Mouse (Mus musculus) ES-E14 (cell line): Measurements from ENCODE around the gene Rita1.

Source experiments
- CHD2 ChIP-seq: IDR thresholded peaks from 2 replicates; pipeline ENCODE4 v1.6.1; 2014; ENCODE audit warnings: mild to moderate bottlenecking, low read depth, low read length, inconsistent platforms
- HCFC1 ChIP-seq: IDR thresholded peaks from 2 replicates; pipeline ENCODE4 v1.6.1; 2012; ENCODE audit warnings: low read length, inconsistent platforms, borderline replicate concordance; ENCODE audit not compliant: insufficient read depth
- MAFK ChIP-seq: IDR thresholded peaks from 2 replicates; pipeline ENCODE4 v1.6.1; 2014; ENCODE audit warnings: mild to moderate bottlenecking, low read depth, low read length, inconsistent platforms; ENCODE audit not compliant: insufficient read depth
- ZC3H11A ChIP-seq: IDR thresholded peaks from 2 replicates; pipeline ENCODE4 v1.6.1; 2012; ENCODE audit warnings: low read depth, mild to moderate bottlenecking, inconsistent platforms, low read length, borderline replicate concordance
- ZNF384 ChIP-seq: IDR thresholded peaks from 2 replicates; pipeline ENCODE4 v1.6.1; 2012; ENCODE audit warnings: low read depth, low read length, inconsistent platforms

GRCm38 (mm10) chr5:120567253-120567701 lies 45.1 kb downstream of the Rita1 start:
- TF ChIP-seq HCFC1 (no peak), ZNF384 (no peak), CHD2 (no peak), ZC3H11A (no peak), MAFK (no peak)
